Mouse (Mus musculus) E14TG2a.4 (cell line): Measurements from ENCODE around the gene Znfx1.

Source experiments
- H3K27me3 ChIP-seq: 2 replicates; pipeline ENCODE4 v1.6.1; 2014; ENCODE audit warnings: low read length, control low read depth; ENCODE audit not compliant: insufficient read depth
- H3K36me3 ChIP-seq: 2 replicates; pipeline ENCODE4 v1.6.1; 2014; ENCODE audit warnings: low read length, control low read depth; ENCODE audit not compliant: insufficient read depth
- H3K4me1 ChIP-seq: replicated peaks from 2 replicates; pipeline ENCODE4 v1.6.1; 2014; ENCODE audit warnings: low read depth, low read length, control low read depth
- H3K4me3 ChIP-seq: replicated peaks from 2 replicates; pipeline ENCODE4 v1.5.1; 2014; ENCODE audit warnings: mild to moderate bottlenecking, low read length
- H3K9me3 ChIP-seq: 2 replicates; pipeline ENCODE4 v1.6.1; 2014; ENCODE audit warnings: low read length, control low read depth
- CTCF ChIP-seq: conservative IDR thresholded peaks from 2 replicates; pipeline ENCODE4 v1.5.1; 2014; ENCODE audit warnings: low read length
- NANOG ChIP-seq: IDR thresholded peaks from 2 replicates; pipeline ENCODE4 v1.6.1; 2014; ENCODE audit warnings: borderline replicate concordance, low read length, mixed read lengths
- POU5F1 ChIP-seq: IDR thresholded peaks from 2 replicates; pipeline ENCODE4 v1.6.1; 2014; ENCODE audit warnings: low read length, borderline replicate concordance

Znfx1 gene

GRCm38 (mm10) chr2:167066528-167067516 lies 4.0 kb upstream of the Znfx1 start:
- no peaks in the 10 kb centered on the region for H3K27me3 ChIP-seq
- H3K4me1 ChIP-seq = peaks cover 40% of the 10 kb centered on the region
- H3K36me3 ChIP-seq = peaks cover 34% of the 10 kb centered on the region
- peaks cover 14% of the 10 kb centered on the region; the same call in 1 of the 2 replicates for H3K9me3 ChIP-seq
- TF ChIP-seq CTCF = no peak
- TF ChIP-seq NANOG = no peak
- no peak for TF ChIP-seq POU5F1
- no peak overlapping the region for H3K4me3 ChIP-seq

- peak overlapping the region; percentile 90 for H3K4me3 ChIP-seq
- peaks cover 34% of the 10 kb centered on the region for H3K36me3 ChIP-seq
- H3K4me1 ChIP-seq = peaks cover 40% of the 10 kb centered on the region
- no peak for TF ChIP-seq POU5F1
- H3K9me3 ChIP-seq = peaks cover 14% of the 10 kb centered on the region; the same call in 1 of the 2 replicates
- no peaks in the 10 kb centered on the region for H3K27me3 ChIP-seq
Measured at GRCm38 (mm10) chr2:167066031-167066430, 3.2 kb upstream of the Znfx1 start.

- peaks cover 41% of the 10 kb centered on the region for H3K4me1 ChIP-seq
- H3K4me3 ChIP-seq = peak overlapping the region; percentile 90
- TF ChIP-seq NANOG (no peak), CTCF (no peak), POU5F1 (no peak)
- H3K27me3 ChIP-seq = no peaks in the 10 kb centered on the region
- H3K36me3 ChIP-seq = peaks cover 43% of the 10 kb centered on the region
- H3K9me3 ChIP-seq = peaks cover 9% of the 10 kb centered on the region; the same call in 1 of the 2 replicates
Measured at GRCm38 (mm10) chr2:167064601-167065295, 1.9 kb upstream of the Znfx1 start.

- no peak for TF ChIP-seq NANOG
- TF ChIP-seq CTCF = no peak
- no peak for TF ChIP-seq POU5F1
- Histone ChIP-seq H3K9me3 (peaks cover 9% of the 10 kb centered on the region; the same call in 1 of the 2 replicates), H3K4me3 (peak overlapping the region; percentile 90), H3K36me3 (peaks cover 46% of the 10 kb centered on the region), H3K4me1 (peaks cover 43% of the 10 kb centered on the region), H3K27me3 (no peaks in the 10 kb centered on the region)
Measured at GRCm38 (mm10) chr2:167063906-167064496, 1.2 kb upstream of the Znfx1 start.

- no peaks in the 10 kb centered on the region for H3K27me3 ChIP-seq
- H3K36me3 ChIP-seq = peaks cover 51% of the 10 kb centered on the region
- H3K4me3 ChIP-seq = peak overlapping the region; percentile 90
- no peak for TF ChIP-seq NANOG
- no peak for TF ChIP-seq POU5F1
- TF ChIP-seq CTCF = no peak
- peaks cover 51% of the 10 kb centered on the region for H3K4me1 ChIP-seq
- H3K9me3 ChIP-seq = peaks cover 9% of the 10 kb centered on the region; the same call in 1 of the 2 replicates
Measured at GRCm38 (mm10) chr2:167062497-167062911, 311 bp downstream of the Znfx1 start.

GRCm38 (mm10) chr2:167061381-167062034 lies 1.3 kb downstream of the Znfx1 start:
- H3K27me3 ChIP-seq = no peaks in the 10 kb centered on the region
- H3K4me1 ChIP-seq = peaks cover 55% of the 10 kb centered on the region
- H3K9me3 ChIP-seq = peaks cover 9% of the 10 kb centered on the region; the same call in 1 of the 2 replicates
- H3K36me3 ChIP-seq = peaks cover 58% of the 10 kb centered on the region
- peak overlapping the region; percentile 90 for H3K4me3 ChIP-seq
- TF ChIP-seq NANOG = no peak
- no peak for TF ChIP-seq CTCF
- no peak for TF ChIP-seq POU5F1

GRCm38 (mm10) chr2:167060761-167061160 lies 2.1 kb downstream of the Znfx1 start:
- H3K27me3 ChIP-seq = no peaks in the 10 kb centered on the region
- peak overlapping the region; percentile 90 for H3K4me3 ChIP-seq
- TF ChIP-seq CTCF (no peak), NANOG (no peak), POU5F1 (no peak)
- peaks cover 9% of the 10 kb centered on the region; the same call in 1 of the 2 replicates for H3K9me3 ChIP-seq
- peaks cover 60% of the 10 kb centered on the region for H3K36me3 ChIP-seq
- H3K4me1 ChIP-seq = peaks cover 60% of the 10 kb centered on the region
